Mouse (Mus musculus) E14TG2a.4 (cell line): ENCODE measurements around the gene Fgd2.

Experiments
- CTCF ChIP-seq: conservative IDR thresholded peaks from 2 replicates; pipeline ENCODE4 v1.5.1; 2014; ENCODE audit warnings: low read length
- NANOG ChIP-seq: IDR thresholded peaks from 2 replicates; pipeline ENCODE4 v1.6.1; 2014; ENCODE audit warnings: borderline replicate concordance, low read length, mixed read lengths
- POU5F1 ChIP-seq: IDR thresholded peaks from 2 replicates; pipeline ENCODE4 v1.6.1; 2014; ENCODE audit warnings: low read length, borderline replicate concordance

DNA sequence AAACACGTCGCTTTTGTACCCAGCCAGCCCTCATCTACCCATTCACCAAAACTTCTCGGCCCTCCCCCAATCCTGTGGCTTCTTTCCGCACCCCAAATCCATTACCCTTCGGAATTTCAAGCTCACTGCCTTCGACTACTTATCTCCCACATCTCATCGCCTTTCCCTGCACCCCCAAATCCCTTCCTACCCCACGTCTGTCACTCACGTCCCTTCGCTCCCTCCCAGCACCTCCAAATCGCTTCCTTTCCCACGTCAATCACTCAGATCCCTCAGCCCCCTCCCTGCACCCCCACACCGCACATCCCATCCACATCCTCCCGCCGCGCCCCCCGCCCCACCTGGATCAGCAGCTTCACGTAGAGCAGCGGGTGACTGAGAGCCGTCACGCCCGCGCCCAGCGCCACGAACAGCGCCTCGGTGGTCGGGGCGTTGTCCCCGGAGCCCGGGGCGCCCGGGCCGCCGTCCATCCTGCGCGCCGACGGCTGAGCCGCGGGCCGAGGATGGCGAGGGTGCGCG is 13.5 kb upstream of the Fgd2 start:
- TF ChIP-seq CTCF: no peak
- TF ChIP-seq POU5F1: no peak
- TF ChIP-seq NANOG: no peak
